Mouse (Mus musculus) gastrocnemius, adult 8-10 months (tissue): ENCODE measurements around the gene Taar7d. TPM values are rescaled to one million over a fixed set of nuclear protein-coding genes. Genes with fewer than 3 reads are reported as not detected.
A peak's percentile ranks its signal among the peaks of the same experiment; 100 is the strongest.
"Not testable (repeated sequence)": the region's sequence is repeated elsewhere in the genome, so short reads cannot be mapped to it uniquely, and the experiment has no call there.

Experiments used
- DNase-seq, 2 experiments: peaks; one replicate each; pipeline ENCODE4 v3.0.0; 2022; ENCODE audit warnings: low spot score in 2 of 2
- total RNA-seq, 4 experiments: library from RNA; stranded (reverse); gene quantifications; 2 replicates each; pipeline ENCODE4 v1.2.4; 2022

The Taar7d gene
- total RNA-seq, result not detected

GRCm38 (mm10) chr10:24026922-24027321, at the start of gene Taar7d:
Gene Taar7d (plus strand): TSS chr10:24027222.
- no peak for DNase-seq

GRCm38 (mm10) chr10:23977958-23978357, 49.1 kb upstream of the Taar7d start:
- DNase-seq, result no peak

GRCm38 (mm10) chr10:23978901-23979705, 47.9 kb upstream of the Taar7d start:
- DNase-seq, result peak in 1 of 2 experiments; percentile 16

DNA sequence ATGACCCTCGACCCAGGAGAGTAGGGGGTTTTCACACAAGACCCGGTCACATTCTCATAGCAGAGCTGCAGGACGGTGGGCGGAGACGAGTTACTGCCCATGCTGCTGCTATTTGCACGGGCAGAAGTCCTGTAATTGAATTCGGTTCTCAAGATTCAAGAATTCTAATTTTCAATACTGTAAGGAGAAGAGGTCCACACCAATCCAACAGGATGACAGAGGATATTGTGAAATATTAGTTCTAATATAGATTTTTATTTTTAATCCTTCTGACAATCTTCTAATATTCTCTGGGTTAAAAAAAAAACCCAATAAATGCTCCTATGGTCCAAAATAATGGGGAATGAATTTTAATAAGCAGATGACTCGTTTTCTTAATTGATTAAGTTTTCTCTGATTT, 41.5 kb upstream of the Taar7d start, which contains the start of gene Taar6:
Gene Taar6, minus strand, starts transcription at position 101 of the 400 bp plus-strand sequence.
- DNase-seq, result no peak

GRCm38 (mm10) chr10:23986419-23986818, 40.6 kb upstream of the Taar7d start:
- DNase-seq, result no peak

GRCm38 (mm10) chr10:23993381-23993780, 33.6 kb upstream of the Taar7d start, which contains the start of gene Taar7a:
Gene Taar7a (minus strand): TSS chr10:23993481.
- DNase-seq, result no peak

DNA sequence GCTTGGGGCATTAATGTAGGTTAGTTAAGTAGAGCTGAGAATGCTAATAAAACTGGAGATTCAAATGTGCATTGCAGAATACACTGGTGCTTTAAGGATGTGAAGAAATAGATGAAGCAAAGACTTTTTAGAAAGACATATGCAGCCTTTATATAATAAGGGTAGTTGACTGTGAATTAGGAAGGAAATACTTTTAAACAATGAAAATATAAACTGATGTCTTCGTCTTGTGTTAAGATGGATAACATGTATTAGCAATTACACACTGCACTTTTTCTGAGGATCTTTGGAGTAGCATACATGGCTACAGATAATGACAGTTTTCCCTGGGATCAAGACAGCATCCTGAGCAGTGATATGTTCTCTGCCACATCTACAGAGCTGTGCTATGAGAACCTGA, 27.4 kb upstream of the Taar7d start, which contains the start of gene Taar7b:
Gene Taar7b, plus strand, starts transcription at position 301 of the 400 bp plus-strand sequence.
- no peak for DNase-seq

DNA sequence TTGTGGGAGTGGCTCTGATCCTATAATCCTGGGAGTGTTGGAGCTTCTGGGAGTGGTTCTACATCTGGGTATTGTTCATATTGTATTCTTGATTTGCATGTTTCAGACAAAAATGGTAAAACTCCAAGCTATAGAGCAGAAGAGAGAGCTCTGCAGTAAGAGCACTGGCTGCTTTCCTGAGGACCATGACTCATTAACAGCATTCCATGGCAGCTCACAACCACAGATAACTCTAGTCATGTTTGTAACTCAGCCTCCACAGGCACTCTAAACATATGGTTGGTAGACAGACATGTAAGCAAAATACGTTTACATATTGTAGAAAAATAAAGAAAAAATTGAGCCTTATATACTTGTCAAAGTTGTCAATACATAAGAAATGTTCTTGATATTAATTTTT, 20.6 kb upstream of the Taar7d start:
- DNase-seq, result no peak

DNA sequence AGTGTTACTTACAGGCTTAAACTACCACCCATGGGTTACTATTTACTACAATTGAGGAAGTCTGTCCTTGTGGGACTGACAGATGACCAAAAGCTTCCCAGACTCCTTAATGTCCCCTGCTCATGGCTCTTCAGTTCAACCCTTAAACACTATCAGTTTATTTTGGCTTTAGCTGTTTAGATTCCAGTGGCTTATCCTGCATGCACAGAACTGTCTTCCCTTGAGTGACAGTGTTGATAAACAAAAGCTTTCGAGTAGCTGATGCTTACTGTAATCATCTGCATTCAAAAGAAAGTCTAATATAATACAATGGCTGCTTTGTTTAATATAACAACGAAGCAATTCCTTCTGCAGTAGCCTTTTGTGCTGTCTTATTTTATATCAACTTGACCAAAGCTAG, 20.0 kb upstream of the Taar7d start:
- no peak for DNase-seq

DNA sequence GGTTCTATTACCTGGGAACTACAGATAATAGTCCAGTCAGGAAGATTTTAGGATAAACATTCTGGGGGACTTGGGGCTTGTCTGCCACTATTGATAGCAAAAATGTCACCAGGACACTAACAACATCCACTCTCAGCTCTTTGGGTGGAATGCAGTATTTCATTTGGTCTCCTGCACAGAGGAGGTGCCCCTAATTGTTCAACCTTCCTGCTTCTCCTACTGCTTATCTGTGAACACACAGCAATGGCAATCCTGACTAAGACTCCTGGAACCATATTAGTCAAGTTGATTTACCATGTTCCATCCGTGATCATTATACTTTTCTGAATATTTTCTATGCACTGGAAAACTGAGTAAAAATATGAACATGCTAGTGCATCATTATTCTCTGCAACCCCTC, 18.9 kb upstream of the Taar7d start:
- no peak for DNase-seq

GRCm38 (mm10) chr10:24031347-24031746, 4.3 kb downstream of the Taar7d start:
- DNase-seq, result no peak

DNA sequence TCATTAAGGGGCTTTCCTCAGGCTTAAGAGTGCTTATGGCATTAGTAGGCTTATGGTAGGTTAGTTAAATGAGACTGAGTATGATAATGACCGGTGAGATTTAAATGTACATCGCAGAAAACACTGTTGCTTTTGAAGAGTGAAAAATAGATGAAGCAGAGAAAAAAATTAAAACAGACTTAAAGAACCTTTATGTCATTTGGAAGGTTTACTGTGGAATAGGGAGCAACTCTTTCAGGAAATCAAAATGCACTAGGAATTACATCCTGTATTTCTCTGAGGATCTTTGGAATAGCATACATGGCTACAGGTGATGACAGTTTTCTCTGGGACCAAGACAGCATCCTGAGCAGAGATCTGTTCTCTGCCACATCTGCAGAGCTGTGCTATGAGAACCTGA, 10.3 kb downstream of the Taar7d start, which contains the start of gene Taar7e:
Gene Taar7e, plus strand, starts transcription at position 301 of the 400 bp plus-strand sequence.
- DNase-seq, result no peak

- DNase-seq, result no peak
These were observed 13.3 kb downstream of the Taar7d start for GRCm38 (mm10) chr10:24040120-24040869.

- no peak for DNase-seq
These were observed 22.2 kb downstream of the Taar7d start, which contains the start of gene Taar7f for GRCm38 (mm10) chr10:24049210-24049609. Gene Taar7f (plus strand): TSS chr10:24049510.

DNA sequence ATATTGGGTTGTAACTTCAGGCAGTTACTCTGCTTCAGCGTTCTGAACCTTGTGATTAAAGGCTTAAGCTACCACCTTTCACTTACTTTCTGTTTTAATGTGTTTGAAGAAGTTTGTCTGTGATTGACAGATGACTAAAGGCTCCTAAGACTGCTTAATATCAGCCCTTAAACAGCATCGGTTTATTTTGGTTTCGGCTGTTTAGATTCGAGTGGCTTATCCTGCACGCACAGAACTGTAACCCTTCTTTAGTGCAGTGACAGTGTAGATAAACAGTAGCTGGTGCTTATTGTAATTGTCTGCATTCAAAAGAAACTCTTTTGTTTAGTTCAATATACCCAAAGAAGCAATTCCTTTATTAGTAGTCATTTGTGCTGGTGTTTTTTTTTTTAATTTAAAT, 25.0 kb downstream of the Taar7d start:
- DNase-seq, result no peak

- no peak for DNase-seq
These were observed 32.0 kb downstream of the Taar7d start for GRCm38 (mm10) chr10:24058986-24059385.

DNA sequence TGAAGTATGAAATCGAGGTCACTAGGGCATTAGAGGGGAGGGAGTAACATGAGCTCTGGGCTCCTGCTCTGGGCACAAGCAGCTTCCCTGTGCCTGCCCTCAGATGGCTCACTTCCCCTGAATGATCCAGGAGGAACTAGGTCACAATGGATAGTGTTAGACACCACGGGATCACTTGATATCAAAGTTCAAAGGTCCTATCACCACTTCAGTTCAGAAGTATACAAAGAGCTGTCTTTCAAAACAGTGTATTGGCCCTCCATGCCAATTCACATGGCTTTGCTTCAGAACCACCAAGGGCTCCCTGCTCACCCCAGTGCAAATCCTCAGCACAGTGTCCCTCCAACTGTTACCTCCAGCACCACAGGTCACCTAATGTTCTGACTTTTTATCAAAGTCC, 47.7 kb downstream of the Taar7d start:
- not testable (repeated sequence) for DNase-seq

GRCm38 (mm10) chr10:24076200-24076599, 49.2 kb downstream of the Taar7d start, which contains the start of gene Taar8a:
Gene Taar8a (plus strand): TSS chr10:24076500.
- DNase-seq, result not testable (repeated sequence)
